Mouse (Mus musculus) cortical plate, adult 2 months (tissue): Measurements from ENCODE around the gene Znfx1.

Experiments
- CTCF ChIP-seq: fragments of 200-500 bp; IDR thresholded peaks from 2 replicates; pipeline ENCODE4 v1.5.1; 2011; ENCODE audit warnings: mild to moderate bottlenecking, control low read depth, low read length; ENCODE audit not compliant: insufficient read depth; ENCODE audit errors: extremely low read depth
- POLR2A ChIP-seq: fragments of 200-500 bp; IDR thresholded peaks from 2 replicates; pipeline ENCODE4 v1.6.1; 2011; ENCODE audit warnings: mild to moderate bottlenecking, low read length, control low read depth; ENCODE audit not compliant: insufficient read depth; ENCODE audit errors: extremely low read depth

DNA sequence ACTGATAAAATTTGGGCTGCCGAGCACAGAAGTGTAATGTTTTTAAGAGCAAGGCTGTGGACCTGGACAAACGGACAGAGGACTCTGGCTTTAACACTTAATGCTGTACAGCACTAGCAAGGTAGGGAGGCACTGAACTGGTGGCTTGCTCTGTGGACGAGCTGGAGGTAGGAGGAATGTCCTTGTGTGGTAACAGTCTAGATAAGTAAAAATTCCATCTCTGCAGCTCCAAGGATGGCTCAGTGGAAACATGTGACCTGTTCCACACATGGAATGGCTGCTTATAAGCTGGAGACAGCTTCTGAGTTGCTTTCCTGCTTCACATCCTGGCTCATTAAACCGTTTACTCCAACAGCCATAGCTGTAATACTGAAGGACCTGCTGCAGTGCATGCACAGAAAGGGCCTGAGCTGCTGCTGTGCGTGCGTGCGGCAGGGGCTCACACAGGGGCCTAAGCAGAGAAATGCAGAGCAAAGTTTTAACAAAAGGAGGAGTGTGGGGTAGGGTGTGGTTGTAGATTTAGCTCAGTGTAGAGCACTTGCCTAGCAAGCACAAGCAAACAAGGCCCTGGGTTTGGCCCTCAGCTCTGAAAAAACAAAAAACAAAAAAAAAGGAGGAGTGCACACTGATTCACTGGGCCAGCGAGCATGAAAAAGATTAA lies 14.0 kb downstream of the Znfx1 start:
- TF ChIP-seq CTCF, result no peak
- no peak for TF ChIP-seq POLR2A
